Mouse (Mus musculus): Measurements from ENCODE around the gene Mon1b. TPM values are rescaled to one million over a fixed set of nuclear protein-coding genes. Genes with fewer than 3 reads are reported as not detected.

Gene Mon1b
- total and polyA plus RNA-seq, 2 experiments from 2014 or later = 7.8 to 31.6 TPM

DNA sequence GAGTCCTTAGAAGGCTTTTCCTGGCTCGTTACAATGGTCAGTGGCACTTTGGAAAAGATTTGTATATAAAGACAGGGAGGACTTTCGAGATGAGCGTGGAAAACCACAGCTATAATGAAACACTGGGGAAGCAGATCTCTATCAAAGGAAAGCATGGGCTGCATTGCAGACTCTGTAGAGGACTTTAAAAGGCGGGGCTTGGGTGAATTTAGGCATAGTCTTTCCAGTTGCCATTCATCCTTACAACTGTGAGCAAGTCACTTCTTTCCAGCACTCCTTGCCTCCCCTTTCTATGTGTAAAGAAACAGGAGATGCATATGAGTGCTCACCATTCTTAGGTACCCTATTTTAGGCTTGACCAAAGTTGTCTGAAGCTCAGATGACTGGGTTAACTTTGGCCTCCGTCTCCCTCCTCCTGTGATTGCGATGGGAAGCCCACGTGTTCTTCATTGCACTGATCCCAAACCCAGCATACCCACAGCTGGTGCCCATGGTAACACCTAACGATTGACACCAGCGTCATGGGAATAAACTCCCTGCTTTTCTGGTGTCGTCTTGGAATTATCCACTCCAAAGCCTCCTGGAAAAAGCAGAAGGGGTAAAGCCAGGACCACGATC, 21.4 kb downstream of the Mon1b start:
- H3K4me3 ChIP-seq (ENCODE audit: low read length) = no peak overlapping the region
- no peaks in the 10 kb centered on the region for H3K36me3 ChIP-seq (ENCODE audit: insufficient read depth, low read length)
- 72% methylated on average over 11 of the region's 11 CpGs for WGBS
- H3K27ac ChIP-seq = no peak overlapping the region
- H3K4me1 ChIP-seq (ENCODE audit: insufficient read depth, low read length) = no peaks in the 10 kb centered on the region
- H3K9ac ChIP-seq (replicated peaks; ENCODE audit: low read length) = no peak overlapping the region
- no peak for TF ChIP-seq CTCF (IDR thresholded peaks at IDR 0.05; ENCODE audit: low read depth)
- no peak for ATAC-seq
- H3K4me2 ChIP-seq (ENCODE audit: low read depth, low read length) = no peak overlapping the region
- H3K27me3 ChIP-seq (ENCODE audit: insufficient read depth, low read length) = no peaks in the 10 kb centered on the region
- H3K9me3 ChIP-seq (ENCODE audit: low read length) = no peaks in the 10 kb centered on the region
- DNase-seq (ENCODE audit: low spot score) = no peak

DNA sequence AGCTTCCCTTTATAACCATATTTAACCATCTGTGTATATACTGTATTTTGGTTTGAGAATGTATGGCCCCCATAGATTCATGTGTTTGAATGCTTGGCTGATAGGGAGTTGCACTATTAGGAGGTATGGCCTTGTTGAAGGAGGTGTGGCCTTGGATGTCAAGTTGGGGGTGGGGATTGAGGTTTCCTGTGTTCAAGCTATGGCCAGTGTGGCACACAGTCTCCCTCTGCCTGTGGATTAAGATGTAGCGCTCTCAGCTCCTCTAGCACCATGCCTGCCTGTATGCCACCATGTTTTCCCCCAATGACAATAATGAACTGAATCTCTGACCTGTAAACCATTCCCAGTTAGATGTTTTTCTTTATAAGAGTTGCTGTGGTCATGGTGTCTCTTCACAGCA, 24.7 kb downstream of the Mon1b start:
- H3K4me3 ChIP-seq (ENCODE audit: low read length) = no peak overlapping the region
- H3K4me2 ChIP-seq (ENCODE audit: low read depth, low read length) = no peak overlapping the region
- DNase-seq (ENCODE audit: low spot score) (no peak), ATAC-seq (no peak)
- H3K36me3 ChIP-seq (ENCODE audit: insufficient read depth, low read length) = no peaks in the 10 kb centered on the region
- no peaks in the 10 kb centered on the region for H3K27me3 ChIP-seq (ENCODE audit: insufficient read depth, low read length)
- no peak for TF ChIP-seq CTCF (IDR thresholded peaks at IDR 0.05; ENCODE audit: low read depth)
- no peaks in the 10 kb centered on the region for H3K9me3 ChIP-seq (ENCODE audit: low read length)
- H3K4me1 ChIP-seq (ENCODE audit: insufficient read depth, low read length) = no peaks in the 10 kb centered on the region
- no peak overlapping the region for H3K9ac ChIP-seq (replicated peaks; ENCODE audit: low read length)
- no peak overlapping the region for H3K27ac ChIP-seq
- WGBS = 91% methylated on average over 1 of the region's 1 CpGs

DNA sequence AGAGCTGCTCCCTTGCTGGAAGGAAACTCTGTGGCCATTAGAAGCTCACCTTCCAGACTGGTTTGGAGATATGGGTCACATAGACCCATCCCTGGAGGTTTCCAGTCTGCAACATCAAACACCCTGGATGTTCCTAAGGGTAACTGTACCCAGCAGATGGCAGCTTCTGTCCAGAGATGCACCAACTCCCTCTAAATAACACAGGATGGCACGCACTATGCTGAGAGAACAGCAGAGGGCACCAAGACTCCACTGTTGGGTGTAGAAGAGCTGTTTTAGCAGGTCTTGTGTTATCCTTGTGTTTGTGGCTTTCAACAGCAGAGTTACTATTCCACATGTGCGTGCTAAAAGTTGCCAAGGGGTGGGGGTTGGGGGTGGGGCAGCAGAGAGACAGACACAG, 29.2 kb downstream of the Mon1b start:
- no peaks in the 10 kb centered on the region; the same call in 1 of the 2 replicates for H3K4me1 ChIP-seq (ENCODE audit: insufficient read depth, low read length)
- WGBS = 10% methylated on average over 2 of the region's 2 CpGs
- H3K27me3 ChIP-seq (ENCODE audit: insufficient read depth, low read length) = no peaks in the 10 kb centered on the region
- H3K4me2 ChIP-seq (ENCODE audit: low read depth, low read length) = no peak overlapping the region
- peak; percentile 93 for ATAC-seq
- no peak overlapping the region for H3K9ac ChIP-seq (replicated peaks; ENCODE audit: low read length)
- peak; percentile 95 for DNase-seq (ENCODE audit: low spot score)
- no peaks in the 10 kb centered on the region for H3K9me3 ChIP-seq (ENCODE audit: low read length)
- no peaks in the 10 kb centered on the region for H3K36me3 ChIP-seq (ENCODE audit: insufficient read depth, low read length)
- H3K27ac ChIP-seq = no peak overlapping the region
- H3K4me3 ChIP-seq (ENCODE audit: low read length) = no peak overlapping the region
- TF ChIP-seq CTCF (IDR thresholded peaks at IDR 0.05; ENCODE audit: low read depth) = peak; percentile 99

DNA sequence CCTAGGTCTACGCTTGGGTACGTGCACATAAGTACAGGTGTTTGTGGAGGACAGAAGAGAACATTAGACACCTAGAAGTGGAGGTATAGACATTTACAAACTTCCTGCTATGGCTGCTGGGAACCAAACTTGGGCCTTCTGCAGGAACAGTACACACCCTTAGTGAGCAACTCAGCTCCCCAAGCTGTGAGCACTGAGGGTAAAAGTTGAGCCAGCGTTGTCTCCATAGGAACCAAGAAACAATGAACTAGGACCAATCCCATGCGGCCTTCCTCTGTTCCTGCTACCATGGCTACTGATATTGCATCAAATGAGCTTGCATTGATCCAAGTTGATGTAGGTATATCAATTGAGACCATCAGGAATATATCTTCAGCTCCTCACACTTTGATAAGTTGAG, 29.6 kb downstream of the Mon1b start:
- ATAC-seq = no peak
- TF ChIP-seq CTCF (IDR thresholded peaks at IDR 0.05; ENCODE audit: low read depth) = no peak
- Histone ChIP-seq H3K9me3 (ENCODE audit: low read length) (no peaks in the 10 kb centered on the region), H3K4me3 (ENCODE audit: low read length) (no peak overlapping the region), H3K9ac (replicated peaks; ENCODE audit: low read length) (no peak overlapping the region), H3K4me1 (ENCODE audit: insufficient read depth, low read length) (no peaks in the 10 kb centered on the region; the same call in 1 of the 2 replicates), H3K27me3 (ENCODE audit: insufficient read depth, low read length) (no peaks in the 10 kb centered on the region), H3K27ac (no peak overlapping the region), H3K36me3 (ENCODE audit: insufficient read depth, low read length) (no peaks in the 10 kb centered on the region), H3K4me2 (ENCODE audit: low read depth, low read length) (no peak overlapping the region)
- WGBS = 47% methylated on average over 4 of the region's 4 CpGs
- DNase-seq (ENCODE audit: low spot score) = no peak

DNA sequence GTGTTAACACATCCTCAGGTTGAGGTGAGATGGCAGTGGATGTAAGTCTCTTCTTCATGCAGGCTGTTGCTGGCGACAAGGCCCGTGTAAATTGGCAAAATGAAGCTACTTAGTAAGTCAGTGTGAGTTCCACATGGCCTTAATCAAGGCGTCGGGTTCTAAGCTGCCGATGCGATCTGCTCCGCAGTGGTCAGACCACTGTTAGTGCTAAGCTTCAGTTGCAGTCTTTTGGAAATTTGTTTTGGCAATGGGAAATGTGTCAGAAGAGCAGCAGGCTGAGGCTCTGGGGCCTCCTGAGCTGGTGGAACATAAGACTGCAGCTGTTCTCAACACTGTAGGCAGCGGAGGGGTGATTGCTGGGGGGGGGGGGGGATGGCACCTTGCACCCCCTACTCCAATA, 30.6 kb downstream of the Mon1b start:
- DNase-seq (ENCODE audit: low spot score) = peak; percentile 20
- WGBS = 48% methylated on average over 8 of the region's 8 CpGs

DNA sequence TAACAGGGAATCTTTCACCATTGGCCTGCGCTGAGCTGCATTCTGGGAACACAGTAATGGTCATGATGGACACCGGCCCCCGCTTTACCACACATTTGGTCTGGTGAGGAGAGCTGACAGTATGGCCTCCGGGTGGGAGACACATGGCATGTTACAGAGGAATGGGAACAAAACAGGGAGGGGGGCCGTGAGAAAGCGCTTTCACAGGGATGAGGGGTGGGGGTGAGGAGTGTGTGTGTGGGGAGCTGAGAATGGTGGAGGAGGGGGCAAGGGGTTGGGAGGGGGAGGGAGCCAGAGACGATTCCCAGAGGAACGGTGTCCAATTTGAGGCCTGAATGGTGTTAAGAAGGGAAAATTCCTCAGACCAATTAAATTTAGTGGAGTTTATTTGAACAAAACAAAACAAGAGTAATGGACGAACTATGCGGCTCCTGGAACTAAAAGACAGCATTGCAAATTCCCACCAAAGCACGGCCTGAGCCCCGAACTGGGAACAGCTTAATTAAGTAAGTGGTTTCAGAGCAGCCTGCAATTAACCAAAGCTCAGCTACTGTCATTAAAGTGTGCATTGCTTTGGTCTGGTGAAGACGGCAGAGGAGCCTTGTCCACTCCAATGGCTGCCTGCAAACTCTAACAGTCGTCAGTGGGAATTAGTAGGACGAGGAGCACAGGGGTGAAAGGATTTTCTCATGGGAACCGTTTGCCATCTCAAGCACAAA, 31.5 kb downstream of the Mon1b start:
- no peak overlapping the region for H3K4me3 ChIP-seq (ENCODE audit: low read length)
- no peaks in the 10 kb centered on the region for H3K27me3 ChIP-seq (ENCODE audit: insufficient read depth, low read length)
- H3K27ac ChIP-seq = no peak overlapping the region
- no peaks in the 10 kb centered on the region for H3K9me3 ChIP-seq (ENCODE audit: low read length)
- no peak for DNase-seq (ENCODE audit: low spot score)
- no peak for ATAC-seq
- H3K36me3 ChIP-seq (ENCODE audit: insufficient read depth, low read length) = no peaks in the 10 kb centered on the region
- H3K4me1 ChIP-seq (ENCODE audit: insufficient read depth, low read length) = no peaks in the 10 kb centered on the region; the same call in 1 of the 2 replicates
- no peak overlapping the region for H3K4me2 ChIP-seq (ENCODE audit: low read depth, low read length)
- 65% methylated on average over 16 of the region's 16 CpGs for WGBS
- H3K9ac ChIP-seq (replicated peaks; ENCODE audit: low read length) = no peak overlapping the region
- TF ChIP-seq CTCF (IDR thresholded peaks at IDR 0.05; ENCODE audit: low read depth) = no peak

More for the DNA sequence above, 30.6 kb downstream of the Mon1b start:
- Histone ChIP-seq H3K4me1 (ENCODE audit: insufficient read depth, low read length) (no peaks in the 10 kb centered on the region; the same call in 1 of the 2 replicates), H3K27ac (no peak overlapping the region), H3K27me3 (ENCODE audit: insufficient read depth, low read length) (no peaks in the 10 kb centered on the region), H3K36me3 (ENCODE audit: insufficient read depth, low read length) (no peaks in the 10 kb centered on the region), H3K9me3 (ENCODE audit: low read length) (no peaks in the 10 kb centered on the region), H3K4me2 (ENCODE audit: low read depth, low read length) (no peak overlapping the region), H3K9ac (replicated peaks; ENCODE audit: low read length) (no peak overlapping the region), H3K4me3 (ENCODE audit: low read length) (no peak overlapping the region)
- TF ChIP-seq CTCF (IDR thresholded peaks at IDR 0.05; ENCODE audit: low read depth) = no peak
- ATAC-seq = no peak

DNA sequence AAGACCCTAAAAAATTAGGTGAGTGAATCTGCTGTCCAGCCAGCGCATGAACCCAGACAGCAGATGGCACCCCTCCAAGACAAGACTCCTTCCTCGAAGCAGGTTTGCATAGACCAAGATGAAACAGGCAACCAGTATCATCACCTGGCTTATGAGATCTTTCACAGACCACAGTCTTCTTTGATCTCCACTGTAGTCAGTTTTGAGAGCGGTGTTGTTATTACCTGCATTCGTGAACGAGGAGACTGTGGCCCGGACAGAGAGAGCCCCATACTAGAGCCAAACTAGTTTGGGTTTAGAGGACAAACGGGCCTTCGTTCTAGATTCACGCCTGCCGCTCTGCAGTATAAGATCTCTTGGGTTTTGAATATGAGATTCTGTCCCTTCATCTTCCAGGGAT, 34.5 kb downstream of the Mon1b start:
- no peak for ATAC-seq
- H3K9me3 ChIP-seq (ENCODE audit: low read length) = no peaks in the 10 kb centered on the region
- H3K27ac ChIP-seq = no peak overlapping the region

More for the DNA sequence above, 34.5 kb downstream of the Mon1b start:
- DNase-seq (ENCODE audit: low spot score) = no peak
- Histone ChIP-seq H3K4me2 (ENCODE audit: low read depth, low read length) (no peak overlapping the region), H3K27me3 (ENCODE audit: insufficient read depth, low read length) (no peaks in the 10 kb centered on the region), H3K9ac (replicated peaks; ENCODE audit: low read length) (no peak overlapping the region), H3K4me1 (ENCODE audit: insufficient read depth, low read length) (no peaks in the 10 kb centered on the region; the same call in 1 of the 2 replicates), H3K4me3 (ENCODE audit: low read length) (no peak overlapping the region), H3K36me3 (ENCODE audit: insufficient read depth, low read length) (no peaks in the 10 kb centered on the region)
- WGBS = 92% methylated on average over 10 of the region's 10 CpGs
- peak; percentile 33; the same call in 1 of the 2 replicates for TF ChIP-seq CTCF (IDR thresholded peaks at IDR 0.05; ENCODE audit: low read depth)
